Mouse (Mus musculus) urinary bladder, postnatal 4 days (tissue): ENCODE results near the gene Vgf.

ENCODE experiments used
- DNase-seq, 2 experiments: peaks; one replicate each; pipeline ENCODE4 v3.0.0; 2021 to 2022; ENCODE audit warnings: low spot score in 2 of 2

The Vgf gene

DNA sequence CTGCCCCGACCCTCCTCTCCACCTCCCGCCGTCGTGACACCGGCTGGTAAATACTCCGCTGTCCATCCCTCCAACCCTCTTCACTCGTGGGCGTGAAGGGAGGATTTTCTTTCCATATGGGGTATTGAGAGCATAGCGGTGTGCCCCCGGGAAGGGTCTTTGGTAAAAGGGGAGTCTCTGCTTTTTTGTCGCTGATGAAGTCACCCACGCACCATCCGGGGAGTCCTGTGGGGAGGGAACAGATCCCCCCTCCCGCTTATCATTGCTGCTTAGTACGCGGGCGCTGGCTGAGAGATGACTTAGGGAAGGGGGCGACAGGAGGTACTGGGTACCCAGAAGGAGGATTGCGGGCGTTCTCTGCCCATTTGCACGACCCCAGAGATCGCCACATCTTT, 4.2 kb downstream of the Vgf start:
- DNase-seq = no peak

- DNase-seq = peak in 1 of 2 experiments; percentile 44
Observed at GRCm38 (mm10) chr5:137031076-137032032, 5.2 kb downstream of the Vgf start.

DNA sequence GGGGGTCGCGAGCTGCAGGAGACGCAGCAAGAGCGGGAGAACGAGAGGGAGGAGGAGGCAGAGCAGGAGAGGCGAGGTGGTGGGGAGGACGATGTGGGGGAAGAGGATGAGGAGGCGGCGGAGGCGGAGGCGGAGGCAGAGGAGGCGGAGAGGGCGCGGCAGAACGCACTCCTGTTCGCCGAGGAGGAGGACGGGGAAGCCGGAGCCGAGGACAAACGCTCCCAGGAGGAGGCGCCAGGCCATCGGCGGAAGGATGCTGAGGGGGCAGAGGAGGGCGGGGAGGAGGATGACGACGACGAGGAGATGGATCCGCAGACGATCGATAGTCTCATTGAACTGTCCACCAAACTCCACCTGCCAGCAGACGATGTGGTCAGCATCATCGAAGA, 5.8 kb downstream of the Vgf start:
- DNase-seq = no peak

GRCm38 (mm10) chr5:137032641-137033074, 6.5 kb downstream of the Vgf start:
- DNase-seq = peak; percentile 83 to 92

DNA sequence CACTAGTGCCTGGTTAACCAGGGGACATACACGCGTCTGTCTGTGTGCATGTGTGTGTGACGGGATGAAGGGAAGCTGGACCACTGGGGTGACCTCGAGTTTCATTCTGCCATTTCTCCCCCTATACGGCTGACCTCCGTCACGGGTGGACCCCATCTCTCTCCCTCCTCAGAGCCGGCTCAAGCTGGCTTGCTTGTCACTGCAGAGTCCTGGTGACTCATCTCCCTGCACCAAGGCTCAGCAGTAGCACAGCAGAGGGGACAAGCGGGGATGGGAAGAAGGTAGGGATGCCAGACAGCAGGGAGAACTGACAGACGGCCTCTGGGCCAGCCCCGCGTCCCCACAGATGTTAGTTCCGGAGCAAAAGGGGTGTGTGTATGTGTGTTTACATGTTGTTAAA, 10.0 kb downstream of the Vgf start:
- no peak for DNase-seq

GRCm38 (mm10) chr5:137039453-137039852, 13.3 kb downstream of the Vgf start:
- no peak for DNase-seq

DNA sequence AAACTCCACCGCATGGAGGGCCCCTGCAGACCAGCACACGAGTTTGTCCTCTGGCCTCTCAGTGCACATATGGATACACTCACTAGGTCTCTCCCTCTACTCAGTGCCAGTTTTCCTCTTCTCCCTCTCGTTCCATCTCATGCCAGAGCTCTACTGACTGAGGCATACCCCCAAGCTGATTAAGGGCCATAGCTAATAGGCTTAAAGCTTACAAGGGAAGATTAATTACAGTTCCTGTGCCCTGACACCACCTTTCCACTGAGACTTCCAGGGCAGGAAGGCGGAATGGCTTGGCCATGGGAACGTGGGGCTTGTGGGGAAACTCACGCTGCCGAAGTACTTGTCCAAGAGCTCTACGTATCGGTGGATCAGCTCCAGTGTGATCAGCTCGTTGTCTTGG, 15.2 kb downstream of the Vgf start:
- DNase-seq = no peak

GRCm38 (mm10) chr5:137043997-137044396, 17.8 kb downstream of the Vgf start:
- DNase-seq = no peak

DNA sequence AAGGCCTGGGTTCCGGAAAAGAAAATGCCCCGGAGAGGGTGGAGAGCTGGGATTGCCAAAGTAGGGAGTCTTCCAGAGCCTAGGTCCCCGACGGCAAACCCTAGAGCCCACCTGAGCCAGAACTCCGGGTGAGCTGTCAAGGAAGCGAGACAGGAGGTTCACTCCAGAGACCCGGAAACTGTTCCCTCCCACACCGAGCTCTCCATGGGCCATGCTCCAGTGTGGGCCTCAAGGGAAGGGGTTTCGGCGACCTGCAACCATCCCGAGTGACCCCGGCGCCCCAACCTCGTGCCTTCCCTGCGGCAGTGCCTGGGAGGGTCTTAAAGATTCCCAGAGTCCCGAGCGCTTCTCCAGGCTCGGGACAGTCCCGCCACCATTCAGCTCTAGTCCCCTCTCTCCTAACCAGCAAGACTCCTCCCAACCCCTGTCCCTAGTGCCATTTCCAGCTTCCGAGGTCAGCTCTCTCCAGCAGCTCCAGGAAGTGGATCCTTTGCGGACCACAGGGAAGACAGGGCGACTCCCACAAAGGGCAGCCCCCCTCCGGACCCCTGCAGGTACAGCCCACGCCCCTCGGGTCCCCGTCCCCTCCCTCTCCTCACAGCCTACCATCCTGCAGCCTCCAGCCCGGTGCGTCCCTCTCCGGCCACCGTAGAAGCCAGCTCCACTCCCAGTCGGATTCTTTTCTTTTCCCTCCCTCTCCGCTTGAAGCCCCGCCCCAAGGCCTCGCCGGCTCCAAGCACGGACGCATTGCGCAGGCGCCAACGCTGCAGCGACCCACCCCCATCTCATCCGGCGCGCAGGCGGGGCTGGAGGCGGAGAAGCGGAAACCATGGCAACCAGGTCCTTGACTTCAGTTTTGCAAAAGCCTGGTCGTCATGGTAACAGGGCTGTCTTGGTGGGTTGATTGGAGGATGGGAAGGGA, 19.5 kb downstream of the Vgf start, which contains the start of gene Ap1s1:
TSS of gene Ap1s1 (minus strand) at position 734 of the 922 bp plus-strand sequence.
- DNase-seq = peak; percentile 97

- DNase-seq = no peak
Observed at GRCm38 (mm10) chr5:137046324-137046718, 20.1 kb downstream of the Vgf start.

GRCm38 (mm10) chr5:137046991-137047390, 20.8 kb downstream of the Vgf start:
- DNase-seq = no peak

DNA sequence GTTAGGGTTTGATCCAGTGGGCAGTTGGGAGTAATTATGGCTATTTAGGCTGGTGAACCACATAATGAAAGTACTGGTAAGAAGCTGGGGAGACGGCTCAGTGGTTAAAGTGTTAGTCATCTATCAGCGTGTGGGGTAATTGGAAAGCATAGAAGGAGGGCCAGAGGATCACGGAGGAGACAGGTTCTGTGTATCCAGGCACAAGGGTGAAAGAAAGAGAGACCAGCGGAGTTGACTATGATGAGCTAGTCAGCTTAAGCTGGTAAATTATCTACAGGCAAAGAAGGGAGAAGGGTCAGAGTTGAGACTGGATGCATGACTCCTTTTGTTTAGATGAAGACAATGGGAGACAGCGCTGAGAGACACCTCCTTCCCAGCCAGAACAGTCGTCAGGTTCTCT, 24.9 kb downstream of the Vgf start:
- no peak for DNase-seq

DNA sequence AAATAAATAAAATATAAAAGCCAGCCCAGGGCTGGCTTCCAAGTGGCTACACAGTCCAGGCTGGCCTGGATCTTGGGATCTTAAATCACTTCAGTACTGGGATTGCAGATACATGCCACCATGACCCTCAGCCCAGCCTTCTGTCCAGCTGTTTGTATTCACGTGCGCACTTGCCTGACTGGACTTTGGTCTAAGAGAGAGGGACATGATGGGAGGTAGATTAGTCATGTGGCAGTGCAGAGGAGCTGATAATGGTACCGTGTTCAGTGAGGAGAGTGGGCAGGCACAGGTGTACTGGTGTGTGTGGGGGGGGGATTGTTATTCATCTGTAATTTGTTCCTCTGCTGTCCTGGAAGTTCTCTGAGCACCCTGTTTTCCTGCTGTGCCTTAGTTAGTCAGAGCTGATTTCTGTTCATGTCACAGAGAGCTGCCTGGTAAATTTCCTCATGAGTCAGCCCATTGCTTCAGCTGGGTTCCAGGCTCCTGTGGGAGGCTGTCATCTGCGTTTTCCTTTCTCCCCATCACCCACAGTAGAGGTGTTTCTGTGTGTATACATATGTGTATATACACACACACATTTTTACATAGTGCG, 25.8 kb downstream of the Vgf start:
- no peak for DNase-seq

DNA sequence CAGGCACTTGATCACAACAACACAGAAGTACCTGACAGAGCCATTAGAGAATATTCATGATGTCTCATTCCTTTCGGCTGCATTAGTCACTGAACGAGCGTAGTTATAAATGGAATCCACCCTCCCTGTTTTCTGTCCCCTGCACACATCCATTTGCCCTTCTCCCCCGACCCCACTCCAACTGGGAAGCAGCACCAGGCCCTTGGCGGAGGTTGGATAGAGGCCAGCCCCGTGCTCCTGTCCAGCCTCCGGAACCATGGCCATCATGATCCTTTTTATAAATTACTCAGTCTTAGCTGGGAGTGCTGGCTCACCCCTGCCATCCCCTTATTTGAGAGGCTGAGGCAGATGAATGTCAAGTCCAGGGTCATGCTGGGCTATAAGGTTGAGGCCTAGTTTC, 28.1 kb downstream of the Vgf start:
- DNase-seq = no peak

- no peak for DNase-seq
Observed at GRCm38 (mm10) chr5:137054873-137055272, 28.7 kb downstream of the Vgf start.

DNA sequence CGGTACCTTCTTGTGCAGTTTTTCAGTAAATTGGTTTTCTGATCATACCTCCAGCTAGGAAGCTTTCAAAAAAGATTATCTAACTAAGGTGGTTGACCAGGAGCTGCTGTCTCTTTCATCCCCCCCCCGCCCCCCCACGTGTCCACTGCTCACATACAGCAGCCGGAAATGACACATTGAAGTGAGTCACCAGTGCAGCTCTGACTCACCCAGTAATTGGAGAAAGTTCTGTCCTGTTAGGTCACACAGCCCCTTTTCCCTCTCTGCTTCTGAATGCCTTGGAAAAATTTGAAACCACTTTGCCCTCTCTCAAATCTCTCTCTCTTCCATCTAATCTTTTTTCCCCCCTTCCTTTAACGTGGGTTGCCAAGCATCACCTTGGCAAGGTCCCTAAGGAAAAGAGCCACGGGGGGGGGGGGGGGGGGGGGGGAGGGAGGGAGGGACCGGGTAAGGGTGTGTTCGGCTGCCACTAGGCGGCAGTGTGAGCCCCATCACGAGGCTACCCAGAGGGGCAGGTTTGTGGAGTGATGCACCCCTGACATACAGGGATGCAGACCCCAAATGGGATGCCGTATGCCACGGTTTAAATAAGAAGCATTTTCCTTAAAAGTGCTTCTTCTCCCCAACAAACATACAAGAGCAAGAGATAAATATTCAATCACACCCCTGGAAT, 35.8 kb downstream of the Vgf start:
- DNase-seq = no peak

DNA sequence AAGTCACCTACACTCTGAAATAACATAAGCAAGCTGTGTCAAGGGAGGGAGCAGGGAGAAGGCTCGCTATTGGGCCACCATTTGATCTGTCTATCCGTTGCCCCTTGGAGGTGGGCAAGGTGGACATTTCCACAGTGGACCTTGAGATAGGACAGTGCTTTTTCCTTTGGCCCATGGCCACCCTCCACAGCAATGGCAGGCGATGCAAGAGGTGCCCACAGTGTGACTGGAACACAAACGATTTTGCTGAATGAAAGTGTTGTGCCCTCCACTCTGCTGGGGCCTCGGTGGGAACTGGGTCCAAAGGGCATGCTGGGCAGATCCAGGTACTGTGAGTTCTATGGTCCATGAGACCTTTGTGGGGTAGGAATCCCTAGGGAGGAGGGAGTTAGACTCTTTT, 36.4 kb downstream of the Vgf start:
- DNase-seq = no peak

DNA sequence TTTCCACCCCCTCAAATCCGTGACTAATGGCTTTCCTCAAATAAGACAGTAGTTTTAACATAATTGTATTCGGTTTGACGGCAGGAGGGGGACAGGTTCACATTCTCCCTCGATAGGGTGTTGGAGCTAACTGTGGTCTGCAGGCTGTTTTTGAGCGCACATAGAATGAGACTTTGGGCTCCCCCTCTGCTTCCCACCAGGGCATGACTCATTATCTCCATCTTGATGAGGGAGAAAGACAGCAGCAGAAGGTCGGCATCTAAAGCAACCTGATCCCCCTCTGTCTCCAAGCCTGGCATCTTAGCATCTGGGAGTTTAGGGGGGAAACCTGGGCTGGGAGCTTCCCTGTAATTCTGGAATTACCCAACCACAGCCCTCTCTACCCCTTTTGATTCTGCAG, 39.3 kb downstream of the Vgf start:
- DNase-seq = no peak

- DNase-seq = no peak
Observed at GRCm38 (mm10) chr5:137065923-137066322, 39.7 kb downstream of the Vgf start.

DNA sequence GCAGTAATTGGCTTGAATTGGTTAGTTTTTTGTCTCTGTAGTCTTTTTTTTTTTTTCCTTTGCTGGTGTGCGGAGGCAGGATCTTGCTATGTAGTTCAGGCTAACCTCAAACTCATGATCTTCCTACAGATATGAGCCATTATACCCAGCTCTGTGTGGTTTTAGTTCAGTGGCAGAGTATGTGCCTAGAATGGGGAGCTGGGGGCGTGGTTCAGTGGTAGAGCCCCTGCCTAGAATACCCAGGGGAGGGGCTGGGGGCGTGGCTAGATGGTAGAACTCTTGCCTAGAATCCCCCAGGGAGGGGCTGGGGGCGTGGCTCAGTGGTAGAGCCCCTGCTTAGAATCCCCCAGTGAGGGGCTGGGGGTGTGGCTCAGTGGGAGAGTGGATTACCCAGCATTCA, 42.5 kb downstream of the Vgf start:
- no peak for DNase-seq

DNA sequence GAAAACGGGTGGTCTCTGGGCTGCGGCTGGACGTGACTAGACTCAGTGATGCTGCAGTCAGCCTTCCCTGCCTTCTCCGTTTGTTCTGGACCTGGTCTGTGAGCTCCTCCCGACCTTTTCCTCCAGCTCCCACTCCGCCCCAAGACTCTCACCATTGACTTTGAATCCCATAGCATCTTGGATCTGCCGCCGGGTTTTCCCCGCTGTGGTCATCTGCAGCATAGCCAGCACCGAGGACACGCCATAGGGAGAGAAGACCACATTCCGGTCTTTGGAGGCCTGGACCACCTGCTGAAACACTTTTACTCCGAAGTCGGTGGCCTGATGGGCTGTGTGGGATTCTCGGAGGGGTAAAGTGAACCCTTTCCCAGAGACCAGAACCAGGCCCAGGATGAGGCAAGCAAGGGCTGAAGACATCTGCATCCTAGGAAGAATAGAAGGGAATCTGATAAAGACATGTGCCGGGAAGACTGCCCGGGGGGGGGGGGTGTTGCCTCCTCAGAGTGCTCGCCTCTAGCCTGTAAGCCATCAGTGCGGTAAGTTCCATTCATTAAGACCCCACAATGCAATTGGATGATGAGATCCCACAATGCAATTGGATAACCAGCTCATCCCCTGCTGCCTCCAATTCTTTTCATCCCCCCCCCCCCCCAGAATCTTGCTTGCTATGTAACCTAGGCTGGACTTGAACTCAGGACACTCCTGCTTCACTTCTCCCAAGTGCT, 44.9 kb downstream of the Vgf start:
- DNase-seq = no peak
